Mouse (Mus musculus): ENCODE measurements around the gene Ryr3.

DNA sequence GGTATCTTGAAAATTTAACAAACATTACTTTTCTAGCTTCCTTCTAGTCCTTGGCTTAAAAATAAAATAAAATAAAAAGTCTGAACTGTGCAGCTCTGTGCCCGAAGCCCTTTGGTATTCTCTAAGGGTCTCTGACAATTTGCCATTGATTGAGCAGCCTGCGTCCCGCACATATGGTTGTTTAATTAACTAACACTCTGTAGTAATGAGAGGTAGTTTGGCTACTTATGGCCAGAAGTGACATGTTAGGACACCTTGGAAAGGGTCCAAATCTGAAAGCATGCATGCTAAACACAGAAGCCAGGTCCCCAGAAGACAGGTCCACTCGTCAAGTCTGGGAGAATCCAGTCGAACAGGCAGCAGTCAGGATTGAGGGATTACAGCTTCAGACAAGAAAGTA is 22.0 kb upstream of the Ryr3 start:
- TF ChIP-seq MAFK (IDR thresholded peaks at IDR 0.05; ENCODE audit: insufficient read depth, low read depth, low read length), result no peak
- TF ChIP-seq ZC3H11A (IDR thresholded peaks at IDR 0.05; ENCODE audit: borderline replicate concordance, low read depth, low read length), result no peak
- no peak for TF ChIP-seq CHD2 (IDR thresholded peaks at IDR 0.05; ENCODE audit: low read depth, low read length)
- no peak for TF ChIP-seq HCFC1 (IDR thresholded peaks at IDR 0.05; ENCODE audit: borderline replicate concordance, insufficient read depth, low read length)
- TF ChIP-seq ZNF384 (IDR thresholded peaks at IDR 0.05; ENCODE audit: low read depth, low read length), result no peak
